Mouse (Mus musculus) midbrain, embryonic 14.5 days (tissue): Measurements from ENCODE around the gene Bicral. TPM values are rescaled to one million over a fixed set of nuclear protein-coding genes. Genes with fewer than 3 reads are reported as not detected.

Source experiments
- ATAC-seq: fragments of 200-750 bp; cut with Nextera tagmentation; 2 replicates; pipeline ENCODE4 v1.8.0; 2017; ENCODE audit warnings: moderate number of reproducible peaks, moderate library complexity; ENCODE audit not compliant: low FRiP score, low TSS enrichment
- DNase-seq: peaks from one replicate; pipeline ENCODE4 v3.0.0-alpha.2; 2015
- H3K27ac ChIP-seq: fragments of 300-500 bp; sonication (generic); replicated peaks from 2 replicates; pipeline ENCODE4 v1.5.1; 2014; ENCODE audit warnings: mild to moderate bottlenecking, low read depth, low read length, moderate library complexity
- H3K27me3 ChIP-seq: fragments of 300-500 bp; sonication (generic); 2 replicates; pipeline ENCODE4 v1.6.1; 2014; ENCODE audit warnings: low read length, control low read depth, mixed read lengths; ENCODE audit not compliant: control insufficient read depth, insufficient read depth
- H3K36me3 ChIP-seq: fragments of 300-500 bp; sonication (generic); 2 replicates; pipeline ENCODE4 v1.6.1; 2014; ENCODE audit warnings: low read length, control low read depth; ENCODE audit not compliant: control insufficient read depth, insufficient read depth
- H3K4me1 ChIP-seq: fragments of 300-500 bp; sonication (generic); 2 replicates; pipeline ENCODE4 v1.6.1; 2014; ENCODE audit warnings: mild to moderate bottlenecking, antibody characterized with exemption, low read length, control low read depth; ENCODE audit not compliant: control insufficient read depth, insufficient read depth
- H3K4me2 ChIP-seq: fragments of 300-500 bp; sonication (generic); 2 replicates; pipeline ENCODE4 v1.6.1; 2014; ENCODE audit warnings: mild to moderate bottlenecking, low read length, moderate library complexity
- H3K4me3 ChIP-seq: fragments of 300-500 bp; sonication (generic); replicated peaks from 2 replicates; pipeline ENCODE4 v1.5.1; 2014; ENCODE audit warnings: low read depth, low read length
- H3K9ac ChIP-seq: fragments of 300-500 bp; sonication (generic); replicated peaks from 2 replicates; pipeline ENCODE4 v1.6.1; 2014; ENCODE audit warnings: mild to moderate bottlenecking, low read length, moderate library complexity
- H3K9me3 ChIP-seq: fragments of 300-500 bp; sonication (generic); 2 replicates; pipeline ENCODE4 v1.6.1; 2016; ENCODE audit warnings: low read length, control low read depth, mixed read lengths; ENCODE audit not compliant: control insufficient read depth
- WGBS: fragments of 180-500 bp; shearing (Covaris S2); extraction: QIAGEN DNeasy Blood & Tissue Kit; methylation state at CpG from one replicate; pipeline ENCODE4 v1.1.7; 2014; 5-methylcytosine and 5-hydroxymethylcytosine counted together
- polyA plus RNA-seq: library from polyadenylated mRNA; unstranded; fragments of >200 nt; fragmentation: Nextera tagmentation; extraction: Ambion mirVana; gene quantifications from 2 replicates; pipeline ENCODE4 v1.2.1, GENCODE M21; 2014

Bicral gene
- polyA plus RNA-seq, 1 experiment from 2014 or later = 11.6 TPM

- ATAC-seq (peak; percentile 53), DNase-seq (peak; percentile 84)
- Histone ChIP-seq H3K9me3 (no peaks in the 10 kb centered on the region), H3K9ac (peak overlapping the region; percentile 76), H3K27me3 (no peaks in the 10 kb centered on the region), H3K36me3 (0 out of 2 replicates have a peak, but pooled peaks cover 3% of the 10 kb centered on the region), H3K4me1 (peaks cover 24% of the 10 kb centered on the region), H3K27ac (peak overlapping the region; percentile 96), H3K4me3 (peak overlapping the region; percentile 77), H3K4me2 (peak overlapping the region; percentile 62)
- WGBS = under 1% methylated on average over 44 of the region's 44 CpGs
These were observed 31.3 kb upstream of the Bicral start for GRCm38 (mm10) chr17:46889450-46890084.

- 35% methylated on average over 16 of the region's 16 CpGs for WGBS
These were observed 30.4 kb upstream of the Bicral start for GRCm38 (mm10) chr17:46888511-46889212.

GRCm38 (mm10) chr17:46885910-46886643, 27.8 kb upstream of the Bicral start:
- H3K4me1 ChIP-seq = peaks cover 6% of the 10 kb centered on the region
- DNase-seq (no peak), ATAC-seq (no peak)
- no peak overlapping the region for H3K4me2 ChIP-seq
- H3K4me3 ChIP-seq = no peak overlapping the region
- H3K36me3 ChIP-seq = no peaks in the 10 kb centered on the region
- H3K27me3 ChIP-seq = no peaks in the 10 kb centered on the region
- H3K9ac ChIP-seq = peak overlapping the region; percentile 27; the same call in 1 of the 2 replicates
- 54% methylated on average over 17 of the region's 17 CpGs for WGBS
- H3K9me3 ChIP-seq = no peaks in the 10 kb centered on the region
- no peak overlapping the region for H3K27ac ChIP-seq

More at GRCm38 (mm10) chr17:46888511-46889212, 30.4 kb upstream of the Bicral start:
- ATAC-seq = no peak
- Histone ChIP-seq H3K36me3 (no peaks in the 10 kb centered on the region), H3K27me3 (no peaks in the 10 kb centered on the region), H3K4me2 (peak overlapping the region; percentile 62), H3K9ac (peak overlapping the region; percentile 76), H3K4me1 (peaks cover 24% of the 10 kb centered on the region), H3K9me3 (no peaks in the 10 kb centered on the region), H3K4me3 (peak overlapping the region; percentile 77), H3K27ac (peak overlapping the region; percentile 96)
- DNase-seq = peak; percentile 73

GRCm38 (mm10) chr17:46885218-46885909, 27.1 kb upstream of the Bicral start:
- Histone ChIP-seq H3K9ac (no peak overlapping the region), H3K4me2 (no peak overlapping the region), H3K4me3 (no peak overlapping the region), H3K27me3 (no peaks in the 10 kb centered on the region), H3K36me3 (no peaks in the 10 kb centered on the region), H3K27ac (no peak overlapping the region), H3K4me1 (peaks cover 6% of the 10 kb centered on the region), H3K9me3 (no peaks in the 10 kb centered on the region)
- no peak for DNase-seq
- WGBS = 83% methylated on average over 11 of the region's 11 CpGs
- no peak for ATAC-seq

GRCm38 (mm10) chr17:46884766-46885165, 26.5 kb upstream of the Bicral start:
- Histone ChIP-seq H3K9ac (no peak overlapping the region), H3K36me3 (no peaks in the 10 kb centered on the region), H3K9me3 (no peaks in the 10 kb centered on the region), H3K27me3 (no peaks in the 10 kb centered on the region), H3K4me1 (peaks cover 6% of the 10 kb centered on the region), H3K27ac (no peak overlapping the region), H3K4me3 (no peak overlapping the region), H3K4me2 (no peak overlapping the region)
- ATAC-seq (no peak), DNase-seq (no peak)
- WGBS = 94% methylated on average over 6 of the region's 6 CpGs

- Histone ChIP-seq H3K4me3 (no peak overlapping the region), H3K9ac (no peak overlapping the region), H3K9me3 (no peaks in the 10 kb centered on the region), H3K4me1 (no peaks in the 10 kb centered on the region; the same call in 1 of the 2 replicates), H3K27me3 (no peaks in the 10 kb centered on the region), H3K36me3 (no peaks in the 10 kb centered on the region), H3K27ac (no peak overlapping the region), H3K4me2 (no peak overlapping the region)
- WGBS = 92% methylated on average over 9 of the region's 9 CpGs
- ATAC-seq (no peak), DNase-seq (no peak)
These were observed 24.8 kb upstream of the Bicral start for GRCm38 (mm10) chr17:46883107-46883506.

- H3K27ac ChIP-seq = no peak overlapping the region
- DNase-seq = no peak
These were observed 23.4 kb upstream of the Bicral start for GRCm38 (mm10) chr17:46881728-46882127.

GRCm38 (mm10) chr17:46880322-46880721, 22.0 kb upstream of the Bicral start:
- H3K27ac ChIP-seq = no peak overlapping the region
- H3K9me3 ChIP-seq = no peaks in the 10 kb centered on the region
- DNase-seq (peak; percentile 19), ATAC-seq (no peak)
- no peak overlapping the region for H3K9ac ChIP-seq
- H3K4me1 ChIP-seq = no peaks in the 10 kb centered on the region
- no peak overlapping the region for H3K4me3 ChIP-seq
- no peaks in the 10 kb centered on the region for H3K36me3 ChIP-seq
- H3K4me2 ChIP-seq = no peak overlapping the region
- 76% methylated on average over 2 of the region's 2 CpGs for WGBS
- H3K27me3 ChIP-seq = no peaks in the 10 kb centered on the region

More at GRCm38 (mm10) chr17:46881728-46882127, 23.4 kb upstream of the Bicral start:
- Histone ChIP-seq H3K9ac (no peak overlapping the region), H3K4me3 (no peak overlapping the region), H3K36me3 (no peaks in the 10 kb centered on the region), H3K4me1 (no peaks in the 10 kb centered on the region), H3K4me2 (no peak overlapping the region), H3K27me3 (no peaks in the 10 kb centered on the region), H3K9me3 (no peaks in the 10 kb centered on the region)
- ATAC-seq = no peak
- WGBS = 90% methylated on average over 6 of the region's 6 CpGs
